Mouse (Mus musculus): ENCODE measurements around the gene Best1. TPM values are rescaled to one million over a fixed set of nuclear protein-coding genes. Genes with fewer than 3 reads are reported as not detected.
"Not testable (repeated sequence)": the region's sequence is repeated elsewhere in the genome, so short reads cannot be mapped to it uniquely, and the experiment has no call there.

Gene Best1
- polyA plus RNA-seq, 1 experiment from 2014 or later = 1.4 TPM

DNA sequence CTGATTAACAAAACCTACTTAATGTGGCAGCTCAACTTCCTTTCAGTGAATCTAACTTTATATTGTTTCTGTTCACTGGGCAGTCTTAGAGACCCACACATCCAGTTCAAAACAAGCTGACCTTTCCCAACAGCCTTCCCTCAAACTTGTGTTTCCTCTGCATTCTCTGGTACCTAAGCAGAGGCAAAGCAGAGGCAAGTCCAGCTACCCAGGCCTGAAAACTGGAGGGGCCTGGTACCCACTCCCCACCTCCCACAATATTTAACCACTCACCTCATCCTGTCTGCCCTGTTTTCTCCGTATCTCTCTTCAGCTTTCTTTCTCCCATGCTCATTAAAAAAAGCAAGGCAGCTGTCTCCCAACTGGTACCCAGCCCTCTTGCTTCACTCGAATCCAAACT lies 22.3 kb downstream of the Best1 start:
- H3K27ac ChIP-seq (ENCODE audit: low read depth) = peak overlapping the region; percentile 63
- H3K4me2 ChIP-seq = no peak overlapping the region

DNA sequence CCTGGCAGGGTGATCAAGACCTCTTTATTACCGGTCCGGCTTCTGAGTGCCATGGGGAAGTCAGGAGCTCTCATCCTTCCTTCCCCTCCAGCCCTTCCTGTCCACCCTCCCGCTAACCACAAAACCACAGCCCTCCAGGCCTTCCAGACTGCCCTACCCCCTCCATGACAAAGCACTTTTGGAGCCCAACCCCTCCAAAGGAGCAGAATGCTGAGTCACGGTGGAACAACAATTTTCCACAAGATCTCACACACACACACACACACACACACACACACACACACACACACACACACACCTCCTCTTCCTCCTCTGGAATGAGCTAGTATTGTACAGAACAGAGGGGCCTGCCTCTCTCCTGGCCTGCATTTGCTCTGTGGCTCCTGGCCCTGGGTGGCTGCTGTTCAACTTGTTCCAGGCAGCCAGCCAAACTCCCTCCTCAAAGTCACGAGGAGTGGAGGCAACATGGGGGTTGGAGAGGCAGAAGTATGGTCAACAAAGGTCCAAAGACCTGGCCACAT lies 22.9 kb downstream of the Best1 start:
- no peak overlapping the region for H3K4me2 ChIP-seq
- H3K36me3 ChIP-seq (ENCODE audit: insufficient read depth) = no peaks in the 10 kb centered on the region
- TF ChIP-seq CTCF (IDR thresholded peaks at IDR 0.05; ENCODE audit: low read depth) = no peak
- DNase-seq (peak; percentile 76), ATAC-seq (ENCODE audit: insufficient read depth) (no peak)
- H3K9ac ChIP-seq = no peak overlapping the region; the same call in 1 of the 2 replicates
- 51% methylated on average over 5 of the region's 5 CpGs for WGBS
- H3K4me1 ChIP-seq (ENCODE audit: insufficient read depth) = peaks cover 20% of the 10 kb centered on the region
- H3K27me3 ChIP-seq (ENCODE audit: insufficient read depth, low read length) = no peaks in the 10 kb centered on the region
- H3K9me3 ChIP-seq (ENCODE audit: low read depth, low read length) = no peaks in the 10 kb centered on the region
- no peak overlapping the region for H3K4me3 ChIP-seq (ENCODE audit: low read depth, low read length)
- peak overlapping the region; percentile 63 for H3K27ac ChIP-seq (ENCODE audit: low read depth)

More for the DNA sequence above, 22.3 kb downstream of the Best1 start:
- H3K9me3 ChIP-seq (ENCODE audit: low read depth, low read length) = no peaks in the 10 kb centered on the region
- WGBS = 70% methylated on average over 2 of the region's 2 CpGs
- DNase-seq (no peak), ATAC-seq (ENCODE audit: insufficient read depth) (no peak)
- no peak overlapping the region for H3K9ac ChIP-seq
- no peaks in the 10 kb centered on the region for H3K27me3 ChIP-seq (ENCODE audit: insufficient read depth, low read length)
- no peak for TF ChIP-seq CTCF (IDR thresholded peaks at IDR 0.05; ENCODE audit: low read depth)
- H3K4me3 ChIP-seq (ENCODE audit: low read depth, low read length) = no peak overlapping the region
- H3K4me1 ChIP-seq (ENCODE audit: insufficient read depth) = peaks cover 20% of the 10 kb centered on the region
- peaks cover 3% of the 10 kb centered on the region for H3K36me3 ChIP-seq (ENCODE audit: insufficient read depth)

DNA sequence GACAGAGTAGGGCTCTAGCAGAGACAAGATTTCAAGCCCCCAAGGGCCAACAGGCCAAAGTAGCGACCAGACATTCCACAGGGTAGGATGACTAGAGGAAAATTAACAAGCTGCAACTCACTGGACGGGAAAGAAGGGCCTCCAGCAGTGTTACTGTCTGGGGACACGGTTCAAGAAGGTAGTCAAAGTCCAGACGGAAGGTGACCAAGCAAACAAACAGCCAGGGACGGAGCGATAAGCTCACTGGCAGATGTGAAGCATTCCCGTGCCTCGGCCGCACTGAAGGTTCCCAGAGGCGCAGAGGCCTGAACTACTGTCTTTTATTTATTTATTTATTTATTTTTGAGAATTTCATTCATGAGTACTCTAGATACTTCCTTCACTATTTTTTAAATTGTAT lies 24.3 kb downstream of the Best1 start:
- Histone ChIP-seq H3K4me3 (ENCODE audit: low read depth, low read length) (no peak overlapping the region), H3K4me2 (no peak overlapping the region), H3K27ac (ENCODE audit: low read depth) (no peak overlapping the region), H3K4me1 (ENCODE audit: insufficient read depth) (peaks cover 20% of the 10 kb centered on the region), H3K9ac (no peak overlapping the region), H3K9me3 (ENCODE audit: low read depth, low read length) (no peaks in the 10 kb centered on the region), H3K27me3 (ENCODE audit: insufficient read depth, low read length) (no peaks in the 10 kb centered on the region), H3K36me3 (ENCODE audit: insufficient read depth) (no peaks in the 10 kb centered on the region)
- WGBS = 69% methylated on average over 10 of the region's 10 CpGs
- ATAC-seq (ENCODE audit: insufficient read depth) (no peak), DNase-seq (no peak)
- no peak for TF ChIP-seq CTCF (IDR thresholded peaks at IDR 0.05; ENCODE audit: low read depth)

DNA sequence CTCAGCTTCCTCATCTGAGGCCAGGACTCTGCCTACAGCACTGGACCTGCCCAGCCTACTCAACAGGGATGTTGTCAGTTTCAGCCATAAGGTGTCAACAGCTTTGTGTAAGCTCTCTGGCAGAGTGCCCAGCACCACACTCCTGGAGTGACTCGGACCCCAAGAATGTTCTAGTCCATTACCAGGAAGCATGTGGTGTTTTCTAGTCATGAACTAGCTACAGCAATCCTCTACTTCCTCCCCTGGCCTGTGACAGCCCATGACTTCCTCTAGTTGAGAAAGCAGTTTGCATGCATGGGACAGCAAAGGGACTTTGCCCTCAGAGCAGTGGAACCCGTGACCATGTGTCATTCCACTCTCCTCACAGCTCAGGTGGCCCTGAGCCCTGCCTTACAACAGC lies 26.6 kb downstream of the Best1 start:
- 31% methylated on average over 2 of the region's 2 CpGs for WGBS
- peak; percentile 13; the same call in 1 of the 2 replicates for ATAC-seq (ENCODE audit: insufficient read depth)
- H3K4me3 ChIP-seq (ENCODE audit: low read depth, low read length); H3K4me2 ChIP-seq; H3K36me3 ChIP-seq (ENCODE audit: insufficient read depth); H3K27me3 ChIP-seq (ENCODE audit: insufficient read depth, low read length); DNase-seq; H3K27ac ChIP-seq (ENCODE audit: low read depth); H3K9me3 ChIP-seq (ENCODE audit: low read depth, low read length); H3K9ac ChIP-seq: not testable (repeated sequence)
- H3K4me1 ChIP-seq (ENCODE audit: insufficient read depth) = peaks cover 14% of the 10 kb centered on the region

DNA sequence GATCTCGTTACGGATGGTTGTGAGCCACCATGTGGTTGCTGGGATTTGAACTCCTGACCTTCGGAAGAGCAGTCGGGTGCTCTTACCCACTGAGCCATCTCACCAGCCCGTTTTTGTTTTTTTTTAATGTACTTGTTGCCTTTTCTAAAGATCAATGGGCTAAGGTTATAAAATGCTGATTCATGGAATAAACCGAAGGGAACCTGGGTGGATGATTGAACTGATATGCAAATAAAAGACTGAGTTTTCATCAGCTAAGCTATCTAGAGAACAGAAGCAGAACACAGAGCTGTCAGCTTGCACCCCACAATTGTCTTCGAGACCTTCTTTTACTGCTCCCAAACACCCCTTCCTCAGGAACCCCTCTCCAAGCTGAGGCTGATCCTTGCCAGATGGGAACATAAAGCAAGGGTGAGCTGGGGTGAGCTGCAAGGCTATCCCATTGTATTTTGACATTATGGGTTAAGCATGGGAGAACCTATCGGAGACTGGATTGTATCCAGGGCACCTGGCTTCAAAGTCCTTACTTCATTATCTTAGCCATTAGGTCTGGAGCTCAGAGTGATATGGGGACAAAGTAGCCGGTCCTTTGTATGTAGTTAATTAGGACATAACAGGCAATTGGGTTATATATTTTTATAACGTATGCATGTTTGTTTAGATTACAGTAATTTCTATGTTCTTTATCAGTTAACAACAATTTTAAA lies 33.2 kb downstream of the Best1 start:
- H3K4me3 ChIP-seq (ENCODE audit: low read depth, low read length) = no peak overlapping the region
- no peak for TF ChIP-seq CTCF (IDR thresholded peaks at IDR 0.05; ENCODE audit: low read depth)
- WGBS = 80% methylated on average over 9 of the region's 10 CpGs

DNA sequence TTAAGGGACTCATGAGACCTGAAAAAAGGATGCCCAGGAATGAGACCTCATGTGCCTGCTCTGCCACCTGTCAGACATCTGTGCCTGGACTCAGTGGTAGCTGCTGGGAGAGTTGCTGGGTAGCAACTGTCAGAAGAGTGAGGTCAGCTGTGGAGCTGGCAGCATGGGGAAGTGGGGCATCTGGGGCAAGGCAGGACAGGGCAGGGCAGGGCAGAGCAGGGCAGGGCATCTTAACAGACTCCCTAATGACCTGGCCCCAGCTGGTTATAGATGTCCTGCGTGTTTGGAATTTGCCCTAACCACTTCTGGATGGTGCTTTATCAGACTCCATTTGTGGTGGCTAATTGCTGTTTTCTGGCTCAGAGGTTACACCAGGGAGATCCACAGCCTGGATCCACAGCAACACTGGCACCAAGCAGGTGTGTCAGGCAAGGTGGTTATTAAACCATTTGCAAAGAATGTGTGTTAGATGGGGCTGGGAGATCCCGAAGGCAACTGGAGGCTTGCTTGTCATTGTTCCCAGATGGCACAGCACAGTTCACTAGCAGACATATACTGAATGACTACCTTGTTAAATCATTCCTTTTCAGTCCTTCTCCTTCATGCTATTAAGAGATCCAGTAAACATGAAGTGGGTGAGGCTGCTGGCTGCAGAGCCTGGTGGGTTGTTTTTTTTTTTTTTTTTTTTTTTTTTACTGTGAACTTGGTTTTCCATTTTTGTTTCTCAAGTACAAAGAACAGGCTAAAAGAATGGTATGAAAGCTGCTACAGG lies 35.2 kb downstream of the Best1 start:
- Histone ChIP-seq H3K36me3 (ENCODE audit: insufficient read depth) (no peaks in the 10 kb centered on the region), H3K4me1 (ENCODE audit: insufficient read depth) (no peaks in the 10 kb centered on the region), H3K27ac (ENCODE audit: low read depth) (no peak overlapping the region), H3K9me3 (ENCODE audit: low read depth, low read length) (no peaks in the 10 kb centered on the region), H3K9ac (no peak overlapping the region), H3K4me3 (ENCODE audit: low read depth, low read length) (no peak overlapping the region), H3K27me3 (ENCODE audit: insufficient read depth, low read length) (no peaks in the 10 kb centered on the region), H3K4me2 (no peak overlapping the region)
- TF ChIP-seq CTCF (IDR thresholded peaks at IDR 0.05; ENCODE audit: low read depth) = no peak
- 33% methylated on average over 2 of the region's 2 CpGs for WGBS
- no peak for ATAC-seq (ENCODE audit: insufficient read depth)
- DNase-seq = no peak

More for the DNA sequence above, 33.2 kb downstream of the Best1 start:
- no peaks in the 10 kb centered on the region for H3K4me1 ChIP-seq (ENCODE audit: insufficient read depth)
- no peaks in the 10 kb centered on the region for H3K36me3 ChIP-seq (ENCODE audit: insufficient read depth)
- H3K9me3 ChIP-seq (ENCODE audit: low read depth, low read length) = no peaks in the 10 kb centered on the region
- DNase-seq = no peak
- no peak for ATAC-seq (ENCODE audit: insufficient read depth)
- H3K4me2 ChIP-seq = no peak overlapping the region
- H3K9ac ChIP-seq = no peak overlapping the region
- no peaks in the 10 kb centered on the region for H3K27me3 ChIP-seq (ENCODE audit: insufficient read depth, low read length)
- no peak overlapping the region for H3K27ac ChIP-seq (ENCODE audit: low read depth)

DNA sequence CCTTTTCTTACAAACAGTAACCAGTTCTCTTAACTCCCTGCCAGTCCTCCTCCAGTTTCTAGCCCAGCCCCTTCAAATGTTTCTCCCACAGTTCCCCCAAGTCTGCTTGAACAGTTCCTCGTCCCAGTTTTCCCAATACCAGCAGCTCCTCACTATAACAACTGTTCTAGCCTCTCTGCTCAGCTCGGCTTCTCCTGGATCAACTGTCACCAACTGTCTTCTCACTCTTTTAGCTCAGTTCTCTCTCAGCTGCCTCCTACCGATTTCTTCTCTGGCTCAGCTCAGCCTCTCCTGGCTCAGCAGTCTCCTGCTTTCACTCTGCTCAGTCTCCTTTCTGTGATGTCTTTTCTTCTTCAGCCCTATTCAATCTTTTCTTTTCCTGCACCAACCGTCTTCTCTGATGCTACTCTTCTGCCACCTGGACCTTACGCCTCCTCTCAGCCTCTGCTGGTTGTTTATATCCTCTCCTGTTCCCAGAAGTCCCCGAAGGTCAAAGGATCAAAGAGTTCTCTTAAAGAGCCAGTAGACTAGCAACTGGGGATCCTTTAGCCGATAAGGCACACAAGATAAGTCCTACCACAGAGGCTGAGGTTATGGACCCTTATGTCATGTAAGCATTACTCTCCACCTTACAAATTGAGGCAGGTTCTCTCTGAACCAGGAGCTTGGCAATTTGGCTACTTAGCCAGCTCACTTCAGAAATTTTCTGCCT lies 37.1 kb downstream of the Best1 start:
- no peak overlapping the region for H3K9ac ChIP-seq
- no peak for TF ChIP-seq CTCF (IDR thresholded peaks at IDR 0.05; ENCODE audit: low read depth)
- no peak overlapping the region for H3K4me2 ChIP-seq
- no peak overlapping the region for H3K4me3 ChIP-seq (ENCODE audit: low read depth, low read length)
- no peaks in the 10 kb centered on the region for H3K27me3 ChIP-seq (ENCODE audit: insufficient read depth, low read length)
- ATAC-seq (ENCODE audit: insufficient read depth) = no peak
- no peak for DNase-seq
- no peaks in the 10 kb centered on the region for H3K9me3 ChIP-seq (ENCODE audit: low read depth, low read length)
- H3K4me1 ChIP-seq (ENCODE audit: insufficient read depth) = no peaks in the 10 kb centered on the region
- 10% methylated on average over 7 of the region's 7 CpGs for WGBS
- no peak overlapping the region for H3K27ac ChIP-seq (ENCODE audit: low read depth)
- H3K36me3 ChIP-seq (ENCODE audit: insufficient read depth) = no peaks in the 10 kb centered on the region
